Mouse (Mus musculus) neutrophil, adult 5-6 weeks (primary cell): ENCODE results near the gene Gm49384. TPM values are rescaled to one million over a fixed set of nuclear protein-coding genes. Genes with fewer than 3 reads are reported as not detected.

ENCODE experiments used
- ATAC-seq: fragments of 151-379, 151-347 bp; 2 replicates; pipeline ENCODE4 v1.8.0; 2017; ENCODE audit warnings: mild to moderate bottlenecking, moderate TSS enrichment; ENCODE audit not compliant: insufficient number of reproducible peaks, poor library complexity, low FRiP score, severe bottlenecking; ENCODE audit errors: extremely low read depth
- total RNA-seq: library from RNA; stranded (forward); fragments of 200-1000 nt; gene quantifications from 2 replicates; pipeline ENCODE4 v1.2.3, GENCODE M21; 2017

Gm49384 gene
- 6.3 and 10.5 TPM in 2 replicates for total RNA-seq

DNA sequence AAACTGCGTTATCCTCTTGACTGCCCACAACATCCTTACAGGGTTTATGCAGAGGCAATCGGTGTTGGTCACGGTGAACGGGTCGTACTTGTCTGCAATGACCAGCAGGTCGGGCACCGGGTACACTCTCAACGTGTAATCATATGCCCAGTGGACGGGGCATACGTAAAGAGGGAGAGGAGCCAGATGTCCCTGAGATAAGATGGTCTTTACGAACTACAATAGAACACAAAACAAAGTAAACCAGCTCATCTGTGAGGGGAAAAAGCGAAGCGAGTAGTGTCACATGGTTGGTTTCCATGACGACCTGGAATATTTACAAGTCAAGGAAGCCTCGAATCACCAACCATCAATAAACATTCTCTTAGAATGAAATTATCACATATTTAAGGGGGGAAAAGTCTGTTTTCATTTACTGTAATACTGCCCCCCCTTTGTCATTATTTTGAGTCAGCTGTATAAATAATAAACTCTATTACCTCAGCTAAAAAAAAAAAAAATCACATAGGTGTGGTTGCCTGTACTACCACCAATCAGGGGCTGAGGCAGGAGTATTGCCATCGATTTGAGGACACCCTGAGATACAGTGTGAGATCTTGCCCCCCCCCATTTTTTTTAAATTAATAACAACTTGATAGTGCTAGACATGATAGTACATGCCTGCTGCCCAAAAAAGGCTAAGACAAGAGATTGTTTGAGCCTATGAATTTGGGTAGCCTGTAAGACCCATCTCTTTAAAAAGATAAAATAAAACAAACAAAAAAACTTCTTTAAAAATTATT lies at the start of gene Gm49384:
Gm49384 (minus strand) TSS at position 216 of the 782 bp plus-strand sequence.
- no peak for ATAC-seq

DNA sequence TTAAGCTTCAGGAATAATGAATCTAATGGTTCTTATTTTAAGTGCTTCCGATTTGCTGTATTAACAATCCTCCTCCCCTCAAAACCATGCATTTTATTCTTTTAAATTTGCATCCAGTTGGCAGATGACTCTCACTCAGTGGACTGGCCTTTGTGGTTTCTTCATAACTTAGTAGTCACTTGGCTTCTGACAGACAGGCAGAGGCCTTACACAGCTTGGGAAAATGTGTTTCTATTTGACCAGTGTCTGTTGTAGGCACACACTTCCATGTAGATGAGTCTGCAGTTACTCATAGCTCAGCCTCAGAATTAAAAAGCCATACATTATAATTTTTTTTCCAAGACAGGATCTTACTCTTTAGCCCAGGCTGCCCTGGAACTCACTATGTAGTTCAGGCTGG lies 49.7 kb upstream of the Gm49384 start:
- ATAC-seq: no peak

DNA sequence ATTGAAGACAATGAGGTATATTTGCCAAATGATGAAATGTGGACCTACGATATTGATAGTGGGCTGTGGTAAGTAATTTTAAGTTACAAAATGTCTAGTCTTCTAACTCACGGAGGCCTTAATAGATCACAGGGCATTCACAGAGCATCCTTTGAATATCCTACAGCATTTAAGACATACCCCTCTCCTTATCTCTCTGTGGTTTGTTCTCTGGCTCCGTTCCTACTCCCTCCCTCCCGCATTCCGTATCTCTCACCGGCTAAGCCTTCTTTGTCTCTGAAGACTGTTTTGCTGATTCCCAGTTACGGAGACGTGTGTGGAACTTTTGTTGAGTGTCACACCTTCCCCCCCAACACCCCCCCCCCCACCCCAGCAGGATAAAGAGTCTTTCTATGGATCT lies 46.7 kb upstream of the Gm49384 start:
- ATAC-seq: no peak

DNA sequence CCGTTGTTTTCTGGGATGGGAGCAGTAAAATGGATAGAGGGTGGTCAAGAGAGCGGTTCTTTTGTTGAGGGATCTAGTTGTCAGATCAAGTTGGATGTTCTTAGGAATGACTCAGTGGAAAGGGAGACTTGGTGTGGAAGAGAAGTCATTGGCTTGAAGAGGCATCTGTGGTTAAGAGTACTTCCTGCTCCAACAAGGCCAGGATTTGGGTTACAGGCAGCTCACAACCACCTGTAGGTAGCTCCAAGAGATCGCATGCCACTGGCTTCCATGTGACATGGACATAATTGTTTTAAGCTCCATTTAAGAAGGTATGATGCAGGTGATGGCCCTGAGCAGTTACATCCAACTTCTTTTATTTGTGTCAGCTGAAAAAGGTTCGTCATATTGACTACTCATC lies 45.7 kb upstream of the Gm49384 start:
- ATAC-seq: no peak

DNA sequence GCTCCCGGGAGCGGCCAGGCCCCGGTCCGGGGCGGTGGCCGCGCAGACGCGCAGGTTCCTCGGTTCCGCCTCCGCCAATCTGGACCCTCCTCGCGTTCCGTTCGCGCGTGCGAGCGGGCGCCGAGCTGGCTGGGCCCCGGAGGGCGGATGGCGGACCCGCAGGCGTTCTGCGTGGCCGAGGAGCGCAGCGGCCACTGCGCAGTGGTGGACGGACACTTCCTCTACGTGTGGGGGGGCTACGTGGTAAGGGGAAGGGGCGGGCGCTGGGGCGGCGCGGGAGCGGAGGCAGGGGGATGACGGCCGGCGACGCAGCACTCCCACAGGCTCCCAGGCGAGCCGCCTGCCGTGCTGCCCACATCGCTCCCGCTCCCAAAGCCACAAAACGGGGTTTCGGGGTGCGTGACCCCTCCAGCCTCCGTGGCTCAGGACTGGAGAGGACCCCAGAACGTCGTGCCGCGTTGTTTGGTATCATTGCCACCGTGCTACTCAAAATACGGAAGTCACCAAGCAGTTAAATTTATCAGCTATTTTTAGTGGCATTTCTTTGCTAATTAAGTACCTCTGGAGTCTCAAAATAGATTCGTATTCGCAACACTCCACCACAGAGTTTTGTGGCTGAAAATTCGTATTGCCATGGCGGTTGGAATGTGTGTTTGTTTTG lies 37.8 kb upstream of the Gm49384 start:
- ATAC-seq: peak; percentile 62

DNA sequence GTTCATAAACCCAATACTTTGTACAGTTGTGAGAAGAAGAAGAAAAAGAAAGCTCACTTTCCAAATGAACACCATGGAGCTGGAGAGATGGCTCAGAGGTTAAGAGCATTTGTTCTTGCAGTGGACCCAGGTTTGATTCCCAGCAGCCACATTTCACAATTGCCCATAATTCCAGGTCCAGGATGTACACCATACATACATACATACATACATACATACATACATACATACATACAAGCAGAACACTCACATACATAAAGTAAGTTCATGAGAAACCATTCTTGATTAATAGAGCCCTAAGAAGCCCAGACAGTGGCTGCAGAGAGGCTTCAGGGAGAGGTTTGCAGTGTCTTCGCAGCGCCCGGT lies 37.3 kb upstream of the Gm49384 start:
- ATAC-seq: no peak

DNA sequence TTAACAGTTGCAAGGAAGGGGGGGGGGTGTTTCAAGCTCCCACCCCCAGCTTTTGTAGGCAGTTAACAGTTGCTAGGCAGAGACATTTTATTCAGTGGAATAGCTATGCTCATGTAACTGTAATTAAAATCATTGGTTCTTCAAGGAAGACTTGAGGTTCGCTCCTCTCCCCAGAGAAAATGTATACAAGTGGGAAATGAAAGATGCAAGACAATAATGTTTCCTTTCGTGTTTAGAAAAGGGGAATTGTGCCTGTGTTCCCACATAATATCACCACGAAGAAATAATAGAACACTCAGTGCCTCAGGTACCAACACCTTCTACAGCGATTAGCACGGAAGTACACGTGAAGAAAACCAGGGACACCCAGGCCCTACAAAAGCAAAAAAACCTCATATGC lies 36.8 kb upstream of the Gm49384 start, which contains the start of gene Klhdc1:
Klhdc1 (plus strand) TSS at position 301 of the 400 bp plus-strand sequence.
- no peak for ATAC-seq

DNA sequence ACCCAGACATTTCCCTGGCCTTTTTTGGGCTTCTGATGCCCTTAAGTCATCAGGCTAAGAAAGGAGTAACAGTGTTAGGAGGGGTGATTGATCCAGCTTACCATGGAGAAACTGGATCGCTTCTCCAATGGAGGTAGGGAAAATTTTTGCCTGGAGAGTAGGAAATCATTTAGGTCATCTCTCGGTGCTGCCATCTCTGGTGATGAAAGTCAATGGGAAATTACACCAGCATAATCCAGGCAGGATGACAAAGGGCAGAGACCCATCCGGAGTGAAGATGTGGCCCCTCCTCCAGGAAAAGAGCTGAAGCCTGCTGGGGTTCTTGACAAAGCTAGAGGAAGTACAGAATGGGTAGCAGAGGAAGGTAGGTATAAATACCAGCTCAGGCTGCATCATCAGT lies 34.2 kb upstream of the Gm49384 start:
- ATAC-seq: no peak

DNA sequence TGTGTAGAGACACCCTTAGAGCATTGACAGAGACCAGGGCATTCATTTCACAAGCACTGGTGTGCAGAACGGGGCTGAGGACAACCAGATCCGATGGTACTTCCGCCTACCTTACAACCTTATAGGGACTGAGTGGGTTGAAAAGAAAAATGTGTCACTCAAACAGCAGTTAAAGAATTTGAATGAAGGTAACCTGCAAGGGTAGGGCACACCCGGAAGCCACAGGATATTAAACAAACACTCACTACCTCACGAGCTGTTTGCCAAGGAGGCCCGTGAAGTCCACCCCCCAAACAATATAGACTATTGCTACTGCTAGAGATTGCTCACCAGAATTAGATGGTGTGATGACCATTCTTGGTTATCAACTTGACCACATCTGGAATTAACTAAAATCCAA lies 31.7 kb upstream of the Gm49384 start:
- ATAC-seq: no peak

DNA sequence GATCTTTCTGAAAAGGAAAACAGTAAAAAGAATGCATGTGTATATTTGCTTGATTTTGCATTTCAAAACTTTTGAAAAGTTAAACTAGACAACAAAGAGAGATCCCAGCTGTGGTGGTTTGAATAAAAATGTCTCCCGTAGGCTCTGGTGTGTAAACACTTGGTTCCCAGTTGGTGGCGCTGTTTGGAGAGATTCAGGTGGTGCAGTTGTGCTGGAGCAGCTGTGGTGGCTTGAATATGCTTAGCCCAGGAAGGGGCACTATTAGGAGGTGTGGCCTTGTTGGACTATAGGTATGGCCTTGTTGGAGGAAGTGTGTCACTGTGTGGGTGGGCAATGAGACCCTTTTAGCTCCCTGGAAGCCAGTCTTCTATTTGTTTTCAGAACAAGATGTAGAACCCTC lies 25.2 kb upstream of the Gm49384 start:
- ATAC-seq: peak; percentile 46

DNA sequence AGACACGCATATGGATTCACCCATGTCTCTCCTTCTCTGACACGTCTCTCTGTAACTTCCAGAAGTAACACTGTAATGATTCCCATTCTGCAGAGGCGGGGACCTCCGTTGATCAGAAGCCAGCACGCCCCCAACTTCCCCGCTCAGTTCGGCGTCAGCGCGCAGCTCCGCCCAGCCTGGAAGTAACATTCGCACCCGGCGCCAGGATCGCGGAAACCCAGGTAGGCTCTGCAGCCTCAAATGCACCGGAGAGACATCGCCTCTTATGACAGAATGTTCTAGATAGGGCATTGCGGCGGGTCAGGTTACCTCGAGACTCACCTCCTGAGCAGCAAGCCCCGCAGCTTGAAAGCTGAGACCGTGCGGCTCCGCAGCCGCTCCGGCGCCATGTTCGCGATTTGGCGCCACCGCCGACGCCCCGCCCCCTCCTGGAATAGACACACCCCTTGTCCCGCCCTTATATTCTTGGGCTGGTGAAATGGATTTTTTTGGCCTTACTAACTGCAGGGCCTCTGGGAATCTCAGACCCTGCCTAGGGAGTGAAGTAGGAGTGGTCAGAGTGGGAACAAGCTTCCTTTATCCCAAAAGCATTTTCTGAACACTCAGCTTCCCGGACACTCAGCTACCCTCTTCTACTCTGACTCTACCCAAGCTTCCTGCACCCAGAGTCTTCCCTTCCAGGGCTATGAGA lies 23.9 kb upstream of the Gm49384 start, which contains the start of gene Pole2:
Pole2 (minus strand) TSS at position 420 of the 691 bp plus-strand sequence.
- peak; percentile 70 for ATAC-seq

DNA sequence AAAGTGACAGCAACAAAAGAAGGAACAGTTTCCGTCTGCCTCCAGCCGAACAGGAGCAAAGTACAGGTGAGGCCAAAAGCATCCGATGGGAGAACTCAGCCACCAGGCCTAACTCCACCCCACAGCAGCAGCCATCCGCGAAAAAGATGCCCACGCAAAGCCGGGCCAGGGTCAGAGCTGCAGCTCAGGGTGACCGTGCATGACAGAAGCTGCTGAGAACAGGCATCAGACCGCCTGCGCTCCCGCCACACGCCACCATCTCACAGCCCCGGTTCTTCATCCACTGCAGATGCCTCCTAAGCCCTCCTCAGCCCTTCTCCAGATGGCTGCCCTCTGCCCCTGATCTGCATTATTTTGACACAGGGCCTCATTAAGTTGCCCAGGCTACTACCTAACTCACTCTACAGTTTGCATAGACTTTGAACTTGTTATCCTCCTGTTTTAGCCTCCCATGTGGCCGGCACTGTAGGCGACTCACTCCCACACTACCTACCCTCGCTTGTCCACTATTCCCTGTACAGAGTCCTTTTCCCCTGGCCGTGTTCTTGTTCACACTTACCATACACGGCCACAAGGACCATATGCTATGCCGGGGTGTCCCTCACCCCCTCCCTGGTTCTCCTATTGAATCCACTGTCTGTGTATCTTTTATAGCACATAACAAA lies 16.7 kb upstream of the Gm49384 start:
- ATAC-seq: no peak

DNA sequence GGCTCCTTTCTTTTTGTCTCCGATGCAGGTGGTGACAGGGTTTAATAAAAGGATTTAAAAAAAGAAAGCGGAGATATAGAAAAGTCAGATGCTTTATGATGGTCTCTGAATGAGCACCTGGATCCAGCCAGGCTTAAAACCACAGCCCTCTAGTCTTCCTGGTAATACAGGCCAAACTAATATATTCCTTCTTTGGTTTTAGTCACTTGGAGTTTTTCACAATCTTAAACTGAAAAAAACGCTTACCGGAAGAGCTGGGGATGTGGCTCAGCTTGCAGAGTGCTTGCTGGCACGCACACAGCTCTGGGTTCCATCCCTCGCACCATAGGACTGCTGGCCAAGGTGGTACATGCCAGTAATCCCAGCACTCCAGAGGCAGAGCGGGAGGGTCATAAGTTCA lies 12.5 kb upstream of the Gm49384 start:
- no peak for ATAC-seq

DNA sequence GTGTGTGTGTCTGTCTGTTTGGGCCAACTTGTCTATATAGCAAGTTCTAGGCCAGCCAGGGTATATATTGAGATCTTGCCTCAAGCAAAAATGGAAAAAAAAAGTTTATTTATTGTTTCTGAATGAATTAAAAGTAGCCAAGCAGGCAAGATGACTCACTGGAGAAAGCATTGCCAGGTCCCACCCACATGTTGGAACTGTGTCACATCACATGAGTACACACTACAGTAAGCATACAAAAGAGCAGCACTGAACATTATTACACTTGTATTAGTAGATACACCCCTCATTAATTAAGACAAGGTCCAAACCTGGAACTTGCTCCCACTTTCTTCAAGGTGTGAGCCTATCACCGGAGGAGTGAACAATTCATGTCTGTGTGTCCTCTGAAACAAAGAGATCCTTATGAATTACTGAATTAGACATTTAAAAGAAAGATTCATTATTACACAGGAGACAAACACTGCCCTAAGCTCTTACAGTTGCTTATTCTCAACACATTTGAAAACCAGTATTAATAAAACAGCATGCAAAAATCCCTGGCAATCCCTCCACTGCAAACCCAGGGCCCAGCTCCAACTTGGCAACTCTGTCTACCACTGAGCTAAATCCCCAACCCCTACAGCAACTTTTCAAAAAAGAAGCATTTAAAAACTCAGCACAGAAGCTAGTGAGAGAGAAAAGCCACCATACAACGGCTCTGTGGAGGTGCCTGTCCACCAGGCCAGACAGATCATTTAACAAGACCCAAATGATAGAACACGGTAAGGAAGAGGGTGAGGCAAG lies 11.1 kb upstream of the Gm49384 start:
- no peak for ATAC-seq

DNA sequence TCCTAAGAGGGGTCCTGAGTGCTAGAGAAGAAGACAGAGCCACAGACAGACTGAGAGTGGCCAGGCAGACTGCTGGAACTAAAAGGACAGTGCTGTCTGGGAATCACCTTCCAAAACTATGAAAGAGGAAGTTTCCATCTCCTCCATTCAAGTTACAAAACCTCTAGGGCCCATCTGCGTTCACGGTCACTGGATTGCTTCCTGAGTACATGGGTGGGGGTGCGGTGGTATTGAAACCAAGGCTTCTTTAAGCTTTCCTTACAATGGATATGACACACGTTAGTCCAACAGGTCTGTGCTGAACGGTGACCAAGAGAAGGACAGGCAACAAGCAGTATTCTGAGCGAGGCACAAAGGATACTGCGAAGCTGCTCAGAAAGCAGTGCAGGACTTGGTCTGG lies 10.3 kb upstream of the Gm49384 start:
- ATAC-seq: no peak

DNA sequence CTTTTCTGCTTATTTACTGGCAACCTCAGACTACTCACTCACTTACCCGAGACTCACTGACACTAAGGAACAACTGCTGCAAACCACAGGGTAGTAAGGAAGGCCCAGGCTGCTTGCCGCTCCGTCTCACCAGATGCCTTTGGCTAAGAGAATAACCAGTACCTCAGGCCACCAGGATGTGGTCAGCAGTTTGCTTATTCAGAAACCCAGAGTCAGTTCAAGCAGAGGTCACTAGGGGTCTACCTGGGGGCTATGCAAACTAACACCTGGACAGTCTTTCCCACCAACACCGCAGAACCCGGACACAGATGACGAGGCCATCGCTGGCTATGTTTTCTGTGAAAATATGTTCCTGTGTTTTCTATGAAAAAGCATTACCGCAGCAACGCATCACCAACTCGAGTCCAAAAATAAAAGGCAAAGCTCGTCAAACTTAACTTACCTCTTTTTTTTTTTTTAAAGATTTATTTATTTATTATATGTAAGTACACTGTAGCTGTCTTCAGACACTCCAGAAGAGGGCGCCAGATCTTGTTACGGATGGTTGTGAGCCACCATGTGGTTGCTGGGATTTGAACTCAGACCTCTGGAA lies 9.2 kb upstream of the Gm49384 start:
- ATAC-seq: no peak

DNA sequence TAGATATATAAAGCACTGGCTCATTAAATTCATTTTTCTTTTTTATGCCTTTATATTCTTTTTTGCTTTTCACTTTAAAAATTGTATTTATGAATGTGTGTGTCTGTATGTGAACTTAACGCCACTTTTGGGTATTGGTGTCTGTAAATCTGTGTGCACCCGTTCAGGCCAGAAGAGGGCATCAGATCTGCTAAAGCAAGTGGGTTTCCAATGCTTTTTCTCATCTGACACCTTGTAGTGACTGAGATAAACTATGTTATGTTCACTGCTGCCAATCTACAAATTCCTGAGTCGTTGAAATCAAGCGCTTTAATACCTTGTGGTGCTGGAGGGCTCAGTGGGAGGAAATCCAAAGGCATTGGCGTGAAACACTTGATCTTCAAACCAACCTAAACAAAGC lies 7.0 kb upstream of the Gm49384 start:
- no peak for ATAC-seq
